Mouse (Mus musculus) myocyte (in vitro differentiated cells): ENCODE results near the gene Asap2. TPM values are rescaled to one million over a fixed set of nuclear protein-coding genes. Genes with fewer than 3 reads are reported as not detected.

Experiments
- H3K27me3 ChIP-seq: one replicate; pipeline ENCODE4 v1.6.1; 2011; ENCODE audit not compliant: control insufficient read depth, insufficient read depth, insufficient read length
- H3K36me3 ChIP-seq: one replicate; pipeline ENCODE4 v1.6.1; 2011; ENCODE audit not compliant: control insufficient read depth, insufficient read depth
- H3K4me2 ChIP-seq: one replicate; pipeline ENCODE4 v1.6.1; 2011; ENCODE audit warnings: low read depth, control low read depth
- H3K4me3 ChIP-seq: one replicate; pipeline ENCODE4 v1.5.1; 2011; ENCODE audit warnings: mild to moderate bottlenecking, control low read depth, moderate library complexity
- H3K79me2 ChIP-seq: one replicate; pipeline ENCODE4 v1.6.1; 2011; ENCODE audit not compliant: control insufficient read depth, insufficient read depth
- H3ac ChIP-seq: one replicate; pipeline ENCODE4 v1.6.1; 2011; ENCODE audit not compliant: control insufficient read depth, insufficient read length
- CEBPB ChIP-seq: IDR thresholded peaks from 2 replicates; pipeline ENCODE4 v1.6.1; 2011; ENCODE audit warnings: mild to moderate bottlenecking, moderate library complexity; ENCODE audit not compliant: poor library complexity, insufficient read depth, severe bottlenecking
- E2F4 ChIP-seq: IDR thresholded peaks from one replicate; pipeline ENCODE4 v1.6.1; 2011; ENCODE audit warnings: mild to moderate bottlenecking, control low read depth, moderate library complexity; ENCODE audit not compliant: insufficient read depth
- MAX ChIP-seq: IDR thresholded peaks from one replicate; pipeline ENCODE4 v1.6.1; 2011; ENCODE audit warnings: low read depth, mild to moderate bottlenecking, control low read depth
- MYOD1 ChIP-seq, 3 experiments: IDR thresholded peaks; one replicate each; pipeline ENCODE4 v1.6.1; 2011; ENCODE audit warnings: control low read depth in 2 of 3, low read depth in 2 of 3, mild to moderate bottlenecking in 2 of 3, moderate library complexity in 1 of 3; ENCODE audit not compliant: insufficient read length in 2 of 3, control insufficient read depth in 1 of 3
- MYOG ChIP-seq, 3 experiments: IDR thresholded peaks; one replicate each; pipeline ENCODE4 v1.6.1; 2011; ENCODE audit warnings: control low read depth in 2 of 3, low read depth in 2 of 3, mild to moderate bottlenecking in 2 of 3; ENCODE audit not compliant: insufficient read length in 2 of 3, control insufficient read depth in 1 of 3, insufficient read depth in 1 of 3
- POLR2A ChIP-seq: IDR thresholded peaks from one replicate; pipeline ENCODE4 v1.6.1; 2011; ENCODE audit warnings: low read depth, mild to moderate bottlenecking, control low read depth, moderate library complexity; ENCODE audit not compliant: insufficient read length
- POLR2AphosphoS2 ChIP-seq: IDR thresholded peaks from one replicate; pipeline ENCODE4 v1.6.1; 2011; ENCODE audit warnings: low read depth, control low read depth; ENCODE audit not compliant: insufficient read length
- REST ChIP-seq: IDR thresholded peaks from one replicate; pipeline ENCODE4 v1.6.1; 2011; ENCODE audit warnings: mild to moderate bottlenecking, control low read depth, moderate library complexity; ENCODE audit not compliant: insufficient read depth, insufficient read length
- SRF ChIP-seq: IDR thresholded peaks from one replicate; pipeline ENCODE4 v1.6.1; 2011; ENCODE audit warnings: low read depth; ENCODE audit not compliant: control insufficient read depth, insufficient read length
- TCF12 ChIP-seq: IDR thresholded peaks from one replicate; pipeline ENCODE4 v1.6.1; 2011; ENCODE audit warnings: mild to moderate bottlenecking, control low read depth; ENCODE audit not compliant: poor library complexity, insufficient read depth, severe bottlenecking
- TCF3 ChIP-seq: IDR thresholded peaks from one replicate; pipeline ENCODE4 v1.6.1; 2011; ENCODE audit warnings: low read depth, control low read depth; ENCODE audit not compliant: insufficient read length
- USF1 ChIP-seq: IDR thresholded peaks from one replicate; pipeline ENCODE4 v1.6.1; 2011; ENCODE audit warnings: low read depth, mild to moderate bottlenecking, control low read depth, moderate library complexity
- polyA plus RNA-seq: library from polyadenylated mRNA; unstranded; fragments of >200 nt; fragmentation: generic; extraction: Trizol; gene quantifications from one replicate; pipeline ENCODE4 v1.2.1, GENCODE M21; 2012; ENCODE audit warnings: missing spikeins

The Asap2 gene
- polyA plus RNA-seq, 1 experiment: 3.2 TPM

DNA sequence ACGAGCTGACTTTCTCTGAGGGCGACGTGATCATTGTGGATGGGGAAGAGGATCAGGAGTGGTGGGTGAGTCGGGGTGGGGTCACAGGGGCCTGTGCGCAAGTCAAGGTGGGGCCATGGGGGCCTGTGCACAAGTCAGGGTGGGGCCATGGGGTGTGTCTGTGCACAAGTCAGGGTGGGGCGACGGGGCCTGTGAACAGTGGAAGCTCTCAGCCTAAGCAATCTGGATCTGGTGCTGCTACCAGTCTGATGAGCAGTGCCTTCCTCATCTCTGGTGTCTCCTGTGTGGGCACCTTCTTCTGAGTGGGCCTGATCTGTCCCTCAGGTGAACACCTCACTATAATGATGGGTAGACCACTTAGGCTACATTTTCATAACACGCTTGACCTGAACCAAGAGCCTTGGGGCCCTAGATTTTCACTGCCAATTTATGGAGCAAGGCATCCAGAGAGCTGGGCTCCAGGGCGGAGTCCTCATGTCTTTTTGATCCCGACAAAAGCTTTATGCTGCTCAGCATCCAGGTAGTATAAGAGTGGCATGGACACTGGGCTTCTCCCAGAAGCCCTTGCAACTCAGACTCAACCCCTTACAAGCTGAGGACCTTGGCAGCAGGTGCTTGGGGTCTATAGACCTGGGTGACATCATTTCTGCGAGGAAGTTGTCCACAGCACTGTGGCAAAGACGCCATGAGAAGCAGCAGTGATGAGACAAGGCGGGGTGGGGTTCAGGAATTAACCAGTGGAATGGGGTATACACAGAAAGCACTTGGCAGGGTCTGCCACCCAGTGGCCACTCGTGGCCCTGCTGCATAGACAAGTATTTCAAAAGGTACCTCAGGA is 275.9 kb downstream of the Asap2 start:
- Histone ChIP-seq H3ac (no peak overlapping the region), H3K4me2 (no peak overlapping the region), H3K27me3 (no peaks in the 10 kb centered on the region), H3K79me2 (no peaks in the 10 kb centered on the region), H3K36me3 (peaks cover 8% of the 10 kb centered on the region), H3K4me3 (no peak overlapping the region)
- TF ChIP-seq POLR2A (no peak), SRF (no peak), MYOG (IDR thresholded peaks at IDR 0.05; ENCODE audit: control insufficient read depth in 1 of 3, insufficient read depth in 1 of 3, insufficient read length in 2 of 3, low read depth in 2 of 3) (no peak), MAX (no peak), TCF3 (no peak), TCF12 (no peak), MYOD1 (IDR thresholded peaks at IDR 0.05; ENCODE audit: control insufficient read depth in 1 of 3, insufficient read length in 2 of 3, low read depth in 2 of 3) (no peak), USF1 (no peak), E2F4 (no peak), POLR2AphosphoS2 (no peak), CEBPB (no peak), REST (no peak)

DNA sequence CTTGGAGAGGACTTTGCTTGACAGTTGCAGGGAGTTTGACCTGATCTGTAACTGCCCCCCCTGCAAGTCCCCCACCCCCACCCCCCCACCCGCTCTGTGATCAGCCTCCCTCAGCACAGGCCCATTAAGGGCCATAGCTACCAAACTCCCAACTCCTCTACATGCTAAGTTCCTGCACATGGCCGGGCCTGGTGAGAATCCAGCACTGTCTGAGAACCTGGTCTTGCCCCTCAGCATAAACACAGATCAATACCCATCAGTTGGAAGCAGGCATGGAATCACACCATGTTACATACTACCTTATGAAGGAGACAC is 276.5 kb downstream of the Asap2 start:
- Histone ChIP-seq H3ac (no peak overlapping the region), H3K4me3 (no peak overlapping the region), H3K36me3 (peaks cover 9% of the 10 kb centered on the region), H3K4me2 (no peak overlapping the region), H3K27me3 (no peaks in the 10 kb centered on the region), H3K79me2 (no peaks in the 10 kb centered on the region)
- TF ChIP-seq USF1: no peak
- no peak for TF ChIP-seq CEBPB
- no peak for TF ChIP-seq E2F4
- no peak for TF ChIP-seq MYOG (IDR thresholded peaks at IDR 0.05; ENCODE audit: control insufficient read depth in 1 of 3, insufficient read depth in 1 of 3, insufficient read length in 2 of 3, low read depth in 2 of 3)
- no peak for TF ChIP-seq REST
- TF ChIP-seq TCF3: no peak
- TF ChIP-seq POLR2AphosphoS2: no peak
- no peak for TF ChIP-seq SRF
- no peak for TF ChIP-seq POLR2A
- TF ChIP-seq TCF12: no peak
- no peak for TF ChIP-seq MAX
- no peak for TF ChIP-seq MYOD1 (IDR thresholded peaks at IDR 0.05; ENCODE audit: control insufficient read depth in 1 of 3, insufficient read length in 2 of 3, low read depth in 2 of 3)

DNA sequence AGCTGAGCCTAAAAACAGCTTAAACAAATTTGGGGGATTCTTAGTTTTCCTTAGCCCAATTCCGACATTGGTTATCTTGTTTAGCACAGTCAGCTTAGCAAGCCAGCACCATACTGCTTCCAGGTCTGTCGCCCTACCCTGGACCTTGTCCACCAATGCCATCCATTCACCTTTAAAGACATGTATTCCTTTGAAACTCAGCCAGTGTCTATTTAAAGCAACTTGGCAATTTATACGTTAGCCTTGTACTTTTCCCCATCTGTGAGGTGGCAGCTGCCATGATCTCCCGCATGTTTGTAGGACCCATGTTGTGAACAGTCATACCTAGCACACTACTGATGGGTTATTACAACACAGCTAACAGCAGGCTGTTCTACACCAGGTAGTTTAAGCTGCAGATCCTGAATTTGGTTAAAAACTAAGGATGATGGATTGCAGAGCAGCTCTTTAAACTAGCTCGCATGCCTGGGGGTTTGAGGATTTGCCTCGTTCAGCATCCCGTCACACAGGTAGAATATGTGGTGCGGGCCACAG is 277.9 kb downstream of the Asap2 start:
- H3K4me3 ChIP-seq: no peak overlapping the region
- TF ChIP-seq MYOG (IDR thresholded peaks at IDR 0.05; ENCODE audit: control insufficient read depth in 1 of 3, insufficient read depth in 1 of 3, insufficient read length in 2 of 3, low read depth in 2 of 3) (no peak), MAX (no peak), MYOD1 (IDR thresholded peaks at IDR 0.05; ENCODE audit: control insufficient read depth in 1 of 3, insufficient read length in 2 of 3, low read depth in 2 of 3) (no peak), POLR2A (no peak), POLR2AphosphoS2 (no peak), TCF3 (no peak), REST (no peak), CEBPB (no peak), E2F4 (no peak), USF1 (no peak)
- H3K36me3 ChIP-seq: peaks cover 22% of the 10 kb centered on the region
- H3K79me2 ChIP-seq: no peaks in the 10 kb centered on the region
- H3K4me2 ChIP-seq: no peak overlapping the region
- no peaks in the 10 kb centered on the region for H3K27me3 ChIP-seq
- no peak overlapping the region for H3ac ChIP-seq

DNA sequence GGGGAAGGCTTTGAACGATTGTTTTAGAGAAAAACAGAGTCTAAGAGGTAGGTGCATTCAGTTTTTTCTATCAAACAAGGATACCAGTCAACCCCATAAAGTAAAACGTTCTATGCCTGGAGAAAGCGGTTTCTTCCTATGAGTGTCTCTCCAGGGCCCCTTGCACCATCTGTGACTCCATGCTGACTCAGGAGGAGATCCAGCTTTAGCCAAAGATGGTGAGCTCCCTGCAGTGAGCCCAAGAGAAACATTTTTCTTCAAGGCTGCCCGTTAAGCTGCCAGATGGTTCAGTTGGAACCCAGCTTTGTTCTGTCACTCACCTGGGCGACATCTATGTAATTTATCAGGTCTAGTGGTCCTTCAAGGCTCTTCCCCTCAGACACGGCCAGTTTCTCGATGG is 284.2 kb downstream of the Asap2 start:
- H3K79me2 ChIP-seq: no peaks in the 10 kb centered on the region
- H3K4me2 ChIP-seq: no peak overlapping the region
- H3K36me3 ChIP-seq: peaks cover 22% of the 10 kb centered on the region
- no peak overlapping the region for H3K4me3 ChIP-seq
- H3ac ChIP-seq: no peak overlapping the region
- no peak for TF ChIP-seq SRF
- no peak for TF ChIP-seq TCF12
- no peak for TF ChIP-seq MAX
- TF ChIP-seq MYOG (IDR thresholded peaks at IDR 0.05; ENCODE audit: control insufficient read depth in 1 of 3, insufficient read depth in 1 of 3, insufficient read length in 2 of 3, low read depth in 2 of 3): no peak
- TF ChIP-seq TCF3: no peak
- no peak for TF ChIP-seq REST
- TF ChIP-seq MYOD1 (IDR thresholded peaks at IDR 0.05; ENCODE audit: control insufficient read depth in 1 of 3, insufficient read length in 2 of 3, low read depth in 2 of 3): no peak
- TF ChIP-seq USF1: no peak
- no peak for TF ChIP-seq CEBPB
- no peak for TF ChIP-seq POLR2AphosphoS2
- no peak for TF ChIP-seq E2F4
- no peak for TF ChIP-seq POLR2A
- H3K27me3 ChIP-seq: no peaks in the 10 kb centered on the region
